Mouse (Mus musculus) midbrain, embryonic 15.5 days (tissue): ENCODE data around the gene Gm973. TPM values are rescaled to one million over a fixed set of nuclear protein-coding genes. Genes with fewer than 3 reads are reported as not detected.
A peak's percentile ranks its signal among the peaks of the same experiment; 100 is the strongest.

Experiments
- ATAC-seq: fragments of 200-750 bp; cut with Nextera tagmentation; replicated peaks from 2 replicates; pipeline ENCODE4 v1.8.0; 2017; ENCODE audit warnings: moderate TSS enrichment
- H3K27ac ChIP-seq: fragments of 300-500 bp; sonication (generic); 2 replicates; pipeline ENCODE4 v1.5.1; 2015; ENCODE audit warnings: mild to moderate bottlenecking, inconsistent platforms
- H3K27me3 ChIP-seq: fragments of 300-500 bp; sonication (generic); replicated peaks from 2 replicates; pipeline ENCODE4 v1.6.1; 2015; ENCODE audit warnings: inconsistent platforms
- H3K36me3 ChIP-seq: fragments of 300-500 bp; sonication (generic); replicated peaks from 2 replicates; pipeline ENCODE4 v1.6.1; 2015; ENCODE audit warnings: inconsistent platforms
- H3K4me1 ChIP-seq: fragments of 300-500 bp; sonication (generic); 2 replicates; pipeline ENCODE4 v1.6.1; 2015; ENCODE audit warnings: inconsistent platforms
- H3K4me2 ChIP-seq: fragments of 300-500 bp; sonication (generic); 2 replicates; pipeline ENCODE4 v1.6.1; 2015; ENCODE audit warnings: inconsistent platforms, mild to moderate bottlenecking, moderate library complexity
- H3K4me3 ChIP-seq: fragments of 300-500 bp; sonication (generic); 2 replicates; pipeline ENCODE4 v1.5.1; 2015; ENCODE audit warnings: mild to moderate bottlenecking, inconsistent platforms
- H3K9ac ChIP-seq: fragments of 300-500 bp; sonication (generic); 2 replicates; pipeline ENCODE4 v1.6.1; 2015; ENCODE audit warnings: mild to moderate bottlenecking, inconsistent platforms
- H3K9me3 ChIP-seq: fragments of 300-500 bp; sonication (generic); 2 replicates; pipeline ENCODE4 v1.6.1; 2016; ENCODE audit warnings: inconsistent platforms
- WGBS: fragments of 180-500 bp; shearing (Covaris S2); methylation state at CpG from one replicate; pipeline ENCODE4 v1.1.7; 2015; ENCODE audit warnings: mixed read lengths; 5-methylcytosine and 5-hydroxymethylcytosine counted together
- polyA plus RNA-seq: library from polyadenylated mRNA; unstranded; fragments of >200 nt; fragmentation: Nextera tagmentation; extraction: Ambion mirVana; gene quantifications from 2 replicates; pipeline ENCODE4 v1.2.1, GENCODE M21; 2015

The Gm973 gene
- polyA plus RNA-seq, 1 experiment from 2014 or later, result 10.9 TPM

GRCm38 (mm10) chr1:59553708-59554107, 37.6 kb downstream of the Gm973 start:
- Histone ChIP-seq H3K9me3 (no peaks in the 10 kb centered on the region), H3K27me3 (no peaks in the 10 kb centered on the region), H3K4me1 (peaks cover 3% of the 10 kb centered on the region; the same call in 1 of the 2 replicates), H3K4me2 (no peak overlapping the region), H3K36me3 (no peaks in the 10 kb centered on the region), H3K9ac (no peak overlapping the region), H3K4me3 (no peak overlapping the region), H3K27ac (0 out of 2 replicates have a peak overlapping the region, but pooled peaks have one; percentile 3)
- 40% methylated on average over 5 of the region's 5 CpGs for WGBS
- ATAC-seq, result peak; percentile 59

- Histone ChIP-seq H3K4me2 (no peak overlapping the region), H3K9me3 (no peaks in the 10 kb centered on the region), H3K27ac (no peak overlapping the region), H3K36me3 (no peaks in the 10 kb centered on the region), H3K27me3 (no peaks in the 10 kb centered on the region), H3K4me3 (no peak overlapping the region), H3K4me1 (no peaks in the 10 kb centered on the region; the same call in 1 of the 2 replicates), H3K9ac (no peak overlapping the region)
- WGBS, result 61% methylated on average over 2 of the region's 2 CpGs
- ATAC-seq, result no peak
These were observed 47.5 kb downstream of the Gm973 start for GRCm38 (mm10) chr1:59563581-59563980.

GRCm38 (mm10) chr1:59565804-59566203, 49.7 kb downstream of the Gm973 start:
- Histone ChIP-seq H3K4me2 (no peak overlapping the region), H3K9ac (no peak overlapping the region), H3K27me3 (no peaks in the 10 kb centered on the region), H3K27ac (no peak overlapping the region), H3K36me3 (no peaks in the 10 kb centered on the region), H3K4me3 (no peak overlapping the region), H3K9me3 (no peaks in the 10 kb centered on the region), H3K4me1 (no peaks in the 10 kb centered on the region; the same call in 1 of the 2 replicates)
- 80% methylated on average over 5 of the region's 5 CpGs for WGBS
- ATAC-seq, result no peak

GRCm38 (mm10) chr1:59566281-59566680, 50.2 kb downstream of the Gm973 start:
- H3K4me1 ChIP-seq, result no peaks in the 10 kb centered on the region; the same call in 1 of the 2 replicates
- no peak for ATAC-seq
- WGBS, result 80% methylated on average over 7 of the region's 7 CpGs
- no peaks in the 10 kb centered on the region for H3K9me3 ChIP-seq
- no peak overlapping the region for H3K27ac ChIP-seq
- no peak overlapping the region for H3K4me3 ChIP-seq
- H3K9ac ChIP-seq, result no peak overlapping the region
- H3K27me3 ChIP-seq, result no peaks in the 10 kb centered on the region
- no peak overlapping the region for H3K4me2 ChIP-seq
- H3K36me3 ChIP-seq, result no peaks in the 10 kb centered on the region

- no peaks in the 10 kb centered on the region for H3K9me3 ChIP-seq
- no peaks in the 10 kb centered on the region for H3K27me3 ChIP-seq
- no peak for ATAC-seq
- no peak overlapping the region for H3K4me2 ChIP-seq
- H3K4me1 ChIP-seq, result no peaks in the 10 kb centered on the region; the same call in 1 of the 2 replicates
- no peak overlapping the region for H3K9ac ChIP-seq
- no peaks in the 10 kb centered on the region for H3K36me3 ChIP-seq
- no peak overlapping the region for H3K27ac ChIP-seq
- no peak overlapping the region for H3K4me3 ChIP-seq
- WGBS, result 67% methylated on average over 6 of the region's 6 CpGs
These were observed 50.9 kb downstream of the Gm973 start for GRCm38 (mm10) chr1:59566926-59567325.

GRCm38 (mm10) chr1:59567521-59567920, 51.5 kb downstream of the Gm973 start:
- no peaks in the 10 kb centered on the region for H3K36me3 ChIP-seq
- no peak overlapping the region for H3K27ac ChIP-seq
- no peak for ATAC-seq
- H3K4me1 ChIP-seq, result no peaks in the 10 kb centered on the region; the same call in 1 of the 2 replicates
- H3K4me3 ChIP-seq, result no peak overlapping the region
- H3K27me3 ChIP-seq, result no peaks in the 10 kb centered on the region
- H3K9me3 ChIP-seq, result no peaks in the 10 kb centered on the region
- 95% methylated on average over 4 of the region's 4 CpGs for WGBS
- H3K9ac ChIP-seq, result no peak overlapping the region
- no peak overlapping the region for H3K4me2 ChIP-seq

GRCm38 (mm10) chr1:59568283-59568682, 52.2 kb downstream of the Gm973 start:
- Histone ChIP-seq H3K4me1 (no peaks in the 10 kb centered on the region; the same call in 1 of the 2 replicates), H3K4me3 (no peak overlapping the region), H3K27ac (no peak overlapping the region), H3K27me3 (no peaks in the 10 kb centered on the region), H3K36me3 (no peaks in the 10 kb centered on the region), H3K9ac (no peak overlapping the region), H3K9me3 (no peaks in the 10 kb centered on the region), H3K4me2 (no peak overlapping the region)
- 87% methylated on average over 1 of the region's 1 CpGs for WGBS
- ATAC-seq, result no peak

GRCm38 (mm10) chr1:59569301-59569700, 53.2 kb downstream of the Gm973 start:
- no peak overlapping the region for H3K4me3 ChIP-seq
- no peak overlapping the region for H3K4me2 ChIP-seq
- no peaks in the 10 kb centered on the region for H3K36me3 ChIP-seq
- WGBS, result 89% methylated on average over 5 of the region's 5 CpGs
- H3K9ac ChIP-seq, result no peak overlapping the region
- H3K4me1 ChIP-seq, result peaks cover 7% of the 10 kb centered on the region
- no peak for ATAC-seq
- no peaks in the 10 kb centered on the region for H3K27me3 ChIP-seq
- H3K9me3 ChIP-seq, result no peaks in the 10 kb centered on the region
- H3K27ac ChIP-seq, result no peak overlapping the region

GRCm38 (mm10) chr1:59570767-59571166, 54.7 kb downstream of the Gm973 start:
- no peak overlapping the region for H3K4me2 ChIP-seq
- no peaks in the 10 kb centered on the region for H3K36me3 ChIP-seq
- no peak overlapping the region for H3K4me3 ChIP-seq
- no peak overlapping the region for H3K27ac ChIP-seq
- no peak for ATAC-seq
- H3K9ac ChIP-seq, result no peak overlapping the region
- no peaks in the 10 kb centered on the region for H3K9me3 ChIP-seq
- no peaks in the 10 kb centered on the region for H3K27me3 ChIP-seq
- WGBS, result 84% methylated on average over 4 of the region's 4 CpGs
- peaks cover 17% of the 10 kb centered on the region for H3K4me1 ChIP-seq

- H3K4me1 ChIP-seq, result peaks cover 17% of the 10 kb centered on the region
- H3K27ac ChIP-seq, result no peak overlapping the region
- no peak overlapping the region for H3K4me2 ChIP-seq
- H3K9ac ChIP-seq, result no peak overlapping the region
- H3K27me3 ChIP-seq, result no peaks in the 10 kb centered on the region
- WGBS, result 93% methylated on average over 3 of the region's 3 CpGs
- H3K36me3 ChIP-seq, result no peaks in the 10 kb centered on the region
- no peaks in the 10 kb centered on the region for H3K9me3 ChIP-seq
- H3K4me3 ChIP-seq, result no peak overlapping the region
- no peak for ATAC-seq
These were observed 55.4 kb downstream of the Gm973 start for GRCm38 (mm10) chr1:59571502-59571901.

GRCm38 (mm10) chr1:59573843-59574242, 57.8 kb downstream of the Gm973 start:
- Histone ChIP-seq H3K36me3 (no peaks in the 10 kb centered on the region), H3K9ac (no peak overlapping the region), H3K4me3 (no peak overlapping the region), H3K4me1 (peaks cover 17% of the 10 kb centered on the region), H3K27me3 (no peaks in the 10 kb centered on the region), H3K9me3 (no peaks in the 10 kb centered on the region), H3K27ac (peak overlapping the region; percentile 79), H3K4me2 (peak overlapping the region; percentile 53; the same call in 1 of the 2 replicates)
- 52% methylated on average over 3 of the region's 3 CpGs for WGBS
- ATAC-seq, result peak; percentile 57

- H3K27ac ChIP-seq, result peak overlapping the region; percentile 79
- 29% methylated on average over 21 of the region's 21 CpGs for WGBS
- H3K9ac ChIP-seq, result peak overlapping the region; percentile 36
- peak overlapping the region; percentile 53 for H3K4me2 ChIP-seq
- H3K4me1 ChIP-seq, result peaks cover 20% of the 10 kb centered on the region
- peak; percentile 90 for ATAC-seq
- H3K9me3 ChIP-seq, result no peaks in the 10 kb centered on the region
- no peaks in the 10 kb centered on the region for H3K27me3 ChIP-seq
- peak overlapping the region; percentile 23 for H3K4me3 ChIP-seq
- no peaks in the 10 kb centered on the region for H3K36me3 ChIP-seq
These were observed 58.5 kb downstream of the Gm973 start for GRCm38 (mm10) chr1:59574262-59575187.

- WGBS, result 81% methylated on average over 4 of the region's 4 CpGs
- H3K9ac ChIP-seq, result no peak overlapping the region
- H3K27me3 ChIP-seq, result no peaks in the 10 kb centered on the region
- ATAC-seq, result no peak
- peaks cover 18% of the 10 kb centered on the region for H3K4me1 ChIP-seq
- H3K4me2 ChIP-seq, result no peak overlapping the region
- no peaks in the 10 kb centered on the region for H3K9me3 ChIP-seq
- H3K4me3 ChIP-seq, result no peak overlapping the region
- no peak overlapping the region for H3K27ac ChIP-seq
- no peaks in the 10 kb centered on the region for H3K36me3 ChIP-seq
These were observed 62.7 kb downstream of the Gm973 start for GRCm38 (mm10) chr1:59578770-59579169.
